Mouse (Mus musculus) testis, adult 2 months (tissue): ENCODE results near the gene Xbp1.

Source experiments
- CTCF ChIP-seq: fragments of 200-500 bp; IDR thresholded peaks from 2 replicates; pipeline ENCODE4 v1.5.1; 2012; ENCODE audit warnings: low read depth, mild to moderate bottlenecking, inconsistent platforms, low read length, moderate library complexity; ENCODE audit not compliant: control insufficient read depth, insufficient read depth, insufficient replicate concordance
- POLR2A ChIP-seq: fragments of 200-500 bp; IDR thresholded peaks from 2 replicates; pipeline ENCODE4 v1.6.1; 2012; ENCODE audit warnings: low read depth, mild to moderate bottlenecking, inconsistent platforms, low read length, moderate library complexity; ENCODE audit not compliant: control insufficient read depth

GRCm38 (mm10) chr11:5520412-5521265 lies at the start of gene Xbp1:
- no peak for TF ChIP-seq CTCF
- peak; percentile 82 for TF ChIP-seq POLR2A
